Mouse (Mus musculus): ENCODE measurements around the gene Gm525.

GRCm38 (mm10) chr11:89028871-89029405 lies 44.7 kb upstream of the Gm525 start:
- TF ChIP-seq POLR2A (IDR thresholded peaks at IDR 0.05; ENCODE audit: low read depth, low read length) (no peak), CTCF (IDR thresholded peaks at IDR 0.05; ENCODE audit: extremely low read depth, insufficient read length, insufficient replicate concordance, low read depth, low read length) (no peak)
